In the genomic region with DNA sequence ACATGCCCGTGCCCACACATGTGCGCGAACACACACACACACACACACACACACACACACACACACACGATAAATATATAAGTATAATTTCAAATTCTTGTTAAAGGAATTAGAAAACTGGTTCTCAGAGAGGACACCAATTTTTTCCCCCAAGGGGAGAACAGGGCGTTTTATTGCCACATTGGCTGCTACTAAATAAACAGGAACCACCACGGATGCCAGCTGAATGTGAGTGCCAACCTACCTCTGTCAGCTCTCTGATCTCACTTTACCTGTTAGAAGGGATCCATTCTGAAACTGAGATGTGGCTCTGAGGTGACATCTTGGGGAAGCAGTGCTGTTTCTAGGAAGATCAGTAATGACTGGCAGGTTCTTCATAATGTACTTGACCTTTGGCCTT, we compare ENCODE assay signal across 21 mouse cellular contexts. TPM values are rescaled to one million over a fixed set of nuclear protein-coding genes. Genes with fewer than 3 reads are reported as not detected.
"Had no signal": no experiment of that assay in that cellular context is flagged by ENCODE, and none has a peak within 500 bp of the region (broad histone marks: within the 10 kb centered on the region; RNA-seq: fewer than 3 reads in every experiment).

No protein-coding gene starts in this region.

- H3K27ac ChIP-seq: midbrain, embryonic 10.5 days; midbrain, embryonic 12.5 days; neural tube, embryonic 13.5 days; neural tube, embryonic 15.5 days had no signal

- H3K36me3 ChIP-seq: midbrain, embryonic 10.5 days; midbrain, embryonic 12.5 days; neural tube, embryonic 13.5 days; neural tube, embryonic 15.5 days had no signal

- H3K4me2 ChIP-seq: lung, embryonic 14.5 days; midbrain, embryonic 12.5 days; neural tube, embryonic 13.5 days; neural tube, embryonic 15.5 days had no signal

- H3K9ac ChIP-seq: lung, embryonic 14.5 days; midbrain, embryonic 12.5 days; neural tube, embryonic 13.5 days; neural tube, embryonic 15.5 days had no signal

- H3K9me3 ChIP-seq: midbrain, embryonic 10.5 days; midbrain, embryonic 12.5 days; neural tube, embryonic 13.5 days; neural tube, embryonic 15.5 days had no signal

- H3K4me1 ChIP-seq: midbrain, embryonic 12.5 days; neural tube, embryonic 13.5 days had no signal

- DNase-seq: lung, embryonic 14.5 days; lung, postnatal 10 days; lung, postnatal 4 days; midbrain, embryonic 14.5 days; right cerebral cortex, postnatal 14 days; spleen, adult 18-20 months; thymus, adult 18-20 months; thymus, postnatal 14 days; thymus, postnatal 36 days had no signal

- H3K4me3 ChIP-seq: midbrain, embryonic 10.5 days; midbrain, embryonic 12.5 days; myocyte; neural tube, embryonic 13.5 days; neural tube, embryonic 15.5 days had no signal

- H3K27me3 ChIP-seq: midbrain, embryonic 12.5 days; neural tube, embryonic 13.5 days; neural tube, embryonic 15.5 days had no signal

- ATAC-seq: midbrain, embryonic 16.5 days had no signal

RNA-seq across cellular contexts. Expression of a gene that starts 3.2 kb away (rescaled TPM):
- total RNA-seq: megakaryocyte, adult 5-6 weeks; megakaryocyte-erythroid progenitor cell, adult 5-6 weeks had no signal
- polyA plus RNA-seq: lung, embryonic 14.5 days; lung, embryonic 16.5 days; midbrain, embryonic 10.5 days; midbrain, embryonic 12.5 days; myocyte; neural tube, embryonic 11.5 days; stomach, embryonic 14.5 days; thymus, postnatal 0 days had no signal
